Mouse (Mus musculus): ENCODE measurements around the gene Adamts18. TPM values are rescaled to one million over a fixed set of nuclear protein-coding genes. Genes with fewer than 3 reads are reported as not detected.

The Adamts18 gene
- total RNA-seq, 4 experiments from 2014 or later, result 2.0 to 2.5 (median 2.3) TPM

DNA sequence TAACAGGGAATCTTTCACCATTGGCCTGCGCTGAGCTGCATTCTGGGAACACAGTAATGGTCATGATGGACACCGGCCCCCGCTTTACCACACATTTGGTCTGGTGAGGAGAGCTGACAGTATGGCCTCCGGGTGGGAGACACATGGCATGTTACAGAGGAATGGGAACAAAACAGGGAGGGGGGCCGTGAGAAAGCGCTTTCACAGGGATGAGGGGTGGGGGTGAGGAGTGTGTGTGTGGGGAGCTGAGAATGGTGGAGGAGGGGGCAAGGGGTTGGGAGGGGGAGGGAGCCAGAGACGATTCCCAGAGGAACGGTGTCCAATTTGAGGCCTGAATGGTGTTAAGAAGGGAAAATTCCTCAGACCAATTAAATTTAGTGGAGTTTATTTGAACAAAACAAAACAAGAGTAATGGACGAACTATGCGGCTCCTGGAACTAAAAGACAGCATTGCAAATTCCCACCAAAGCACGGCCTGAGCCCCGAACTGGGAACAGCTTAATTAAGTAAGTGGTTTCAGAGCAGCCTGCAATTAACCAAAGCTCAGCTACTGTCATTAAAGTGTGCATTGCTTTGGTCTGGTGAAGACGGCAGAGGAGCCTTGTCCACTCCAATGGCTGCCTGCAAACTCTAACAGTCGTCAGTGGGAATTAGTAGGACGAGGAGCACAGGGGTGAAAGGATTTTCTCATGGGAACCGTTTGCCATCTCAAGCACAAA, 181.7 kb downstream of the Adamts18 start:
- no peak for DNase-seq (ENCODE audit: low spot score in 2 of 2)

- no peak for DNase-seq (ENCODE audit: low spot score in 2 of 2)
Observed at GRCm38 (mm10) chr8:113665951-113666350, 182.6 kb downstream of the Adamts18 start.

DNA sequence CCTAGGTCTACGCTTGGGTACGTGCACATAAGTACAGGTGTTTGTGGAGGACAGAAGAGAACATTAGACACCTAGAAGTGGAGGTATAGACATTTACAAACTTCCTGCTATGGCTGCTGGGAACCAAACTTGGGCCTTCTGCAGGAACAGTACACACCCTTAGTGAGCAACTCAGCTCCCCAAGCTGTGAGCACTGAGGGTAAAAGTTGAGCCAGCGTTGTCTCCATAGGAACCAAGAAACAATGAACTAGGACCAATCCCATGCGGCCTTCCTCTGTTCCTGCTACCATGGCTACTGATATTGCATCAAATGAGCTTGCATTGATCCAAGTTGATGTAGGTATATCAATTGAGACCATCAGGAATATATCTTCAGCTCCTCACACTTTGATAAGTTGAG, 183.5 kb downstream of the Adamts18 start:
- no peak for DNase-seq (ENCODE audit: low spot score in 2 of 2)

- DNase-seq (ENCODE audit: low spot score in 2 of 2), result peak; percentile 63 to 76
Observed at GRCm38 (mm10) chr8:113664544-113664943, 184.0 kb downstream of the Adamts18 start.

DNA sequence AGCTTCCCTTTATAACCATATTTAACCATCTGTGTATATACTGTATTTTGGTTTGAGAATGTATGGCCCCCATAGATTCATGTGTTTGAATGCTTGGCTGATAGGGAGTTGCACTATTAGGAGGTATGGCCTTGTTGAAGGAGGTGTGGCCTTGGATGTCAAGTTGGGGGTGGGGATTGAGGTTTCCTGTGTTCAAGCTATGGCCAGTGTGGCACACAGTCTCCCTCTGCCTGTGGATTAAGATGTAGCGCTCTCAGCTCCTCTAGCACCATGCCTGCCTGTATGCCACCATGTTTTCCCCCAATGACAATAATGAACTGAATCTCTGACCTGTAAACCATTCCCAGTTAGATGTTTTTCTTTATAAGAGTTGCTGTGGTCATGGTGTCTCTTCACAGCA, 188.4 kb downstream of the Adamts18 start:
- no peak for DNase-seq (ENCODE audit: low spot score in 2 of 2)

DNA sequence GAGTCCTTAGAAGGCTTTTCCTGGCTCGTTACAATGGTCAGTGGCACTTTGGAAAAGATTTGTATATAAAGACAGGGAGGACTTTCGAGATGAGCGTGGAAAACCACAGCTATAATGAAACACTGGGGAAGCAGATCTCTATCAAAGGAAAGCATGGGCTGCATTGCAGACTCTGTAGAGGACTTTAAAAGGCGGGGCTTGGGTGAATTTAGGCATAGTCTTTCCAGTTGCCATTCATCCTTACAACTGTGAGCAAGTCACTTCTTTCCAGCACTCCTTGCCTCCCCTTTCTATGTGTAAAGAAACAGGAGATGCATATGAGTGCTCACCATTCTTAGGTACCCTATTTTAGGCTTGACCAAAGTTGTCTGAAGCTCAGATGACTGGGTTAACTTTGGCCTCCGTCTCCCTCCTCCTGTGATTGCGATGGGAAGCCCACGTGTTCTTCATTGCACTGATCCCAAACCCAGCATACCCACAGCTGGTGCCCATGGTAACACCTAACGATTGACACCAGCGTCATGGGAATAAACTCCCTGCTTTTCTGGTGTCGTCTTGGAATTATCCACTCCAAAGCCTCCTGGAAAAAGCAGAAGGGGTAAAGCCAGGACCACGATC, 191.7 kb downstream of the Adamts18 start:
- DNase-seq (ENCODE audit: low spot score in 2 of 2), result no peak

DNA sequence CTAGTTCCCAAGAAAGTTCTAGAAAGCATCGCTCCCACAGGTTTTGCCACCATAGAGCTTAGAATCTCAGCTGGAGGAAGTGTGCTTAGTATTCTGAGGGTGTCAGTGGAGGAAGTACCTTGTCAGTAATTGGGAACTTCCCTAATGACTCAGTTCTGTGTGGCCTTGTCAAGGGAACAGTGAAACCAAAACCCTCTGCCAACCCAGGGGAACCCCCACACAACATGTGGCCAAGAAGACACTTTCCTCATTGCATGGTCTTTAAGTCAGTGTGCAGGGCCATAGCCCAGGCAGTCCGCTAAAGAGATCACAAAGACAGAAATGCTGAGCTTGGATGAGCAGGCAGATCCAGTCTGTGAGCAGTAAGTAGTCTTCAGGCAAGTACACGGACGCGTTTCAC, 192.4 kb downstream of the Adamts18 start:
- no peak for DNase-seq (ENCODE audit: low spot score in 2 of 2)

DNA sequence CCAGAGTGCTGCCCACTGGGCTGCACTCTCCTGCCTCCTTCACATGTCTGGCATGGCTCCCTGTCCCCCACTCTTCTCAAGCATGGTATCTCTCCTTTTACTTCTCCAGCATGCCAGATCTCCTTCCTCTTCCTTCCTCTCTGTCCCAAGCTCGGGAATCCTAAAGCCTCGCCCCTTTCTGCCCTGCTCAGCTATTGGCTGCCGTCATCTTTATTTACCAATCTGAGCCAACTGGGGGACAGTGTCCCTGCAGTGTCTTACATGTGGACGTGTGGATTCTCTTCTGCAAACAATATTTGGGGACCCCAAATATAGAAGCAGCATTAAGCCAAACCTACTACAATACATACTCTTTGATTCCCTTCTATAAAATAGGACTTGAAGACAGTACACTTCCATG, 195.4 kb downstream of the Adamts18 start:
- no peak for DNase-seq (ENCODE audit: low spot score in 2 of 2)

- DNase-seq (ENCODE audit: low spot score in 2 of 2), result no peak
Observed at GRCm38 (mm10) chr8:113652450-113652849, 196.1 kb downstream of the Adamts18 start.

Other genes with a start within 250 kb of the Adamts18 start
- gene Mon1b, start 213.2 kb downstream of the Adamts18 start, total RNA-seq (2022), result 10 to 100 TPM; 22.0 to 26.2 (median 23.0) TPM
- gene Syce1l, start 205.5 kb downstream of the Adamts18 start, total RNA-seq (2022), result under 1 TPM in 1 of 4 experiments, not detected in 3; 0.48 TPM